Comparison of ENCODE assay signal across 7 mouse cellular contexts in genomic region chr12:55387788-55388465, GRCm38 (mm10). TPM values are rescaled to one million over a fixed set of nuclear protein-coding genes. Genes with fewer than 3 reads are reported as not detected.
DNase-seq lines count a peak whose midpoint lies in the region; ATAC-seq and TF ChIP-seq lines count a peak whose summit lies in the region.

No protein-coding gene starts in this region.

- WGBS in kidney, embryonic 14.5 days = 41% methylated on average over 11 of the region's 11 CpGs
- WGBS in stomach, embryonic 16.5 days = 50% methylated on average over 11 of the region's 11 CpGs
- WGBS in forebrain, embryonic 12.5 days = 76% methylated on average over 11 of the region's 11 CpGs

- H3K4me1 ChIP-seq in kidney, embryonic 14.5 days (ENCODE audit: control insufficient read depth, insufficient read depth, low read length) = peaks cover 7% of the 10 kb centered on the region; the same call in 1 of the 2 replicates
- peaks cover 71% of the 10 kb centered on the region for H3K4me1 ChIP-seq in G1E (ENCODE audit: insufficient read depth, low read depth, low read length)
- peaks cover 19% of the 10 kb centered on the region for H3K4me1 ChIP-seq in brown adipose tissue, adult 24 weeks (ENCODE audit: control insufficient read depth, insufficient read depth, insufficient read length, low read length)
- 0 out of 2 replicates have a peak, but pooled peaks cover 9% of the 10 kb centered on the region for H3K4me1 ChIP-seq in stomach, embryonic 16.5 days (ENCODE audit: control insufficient read depth, insufficient read depth, low read length)
- H3K4me1 ChIP-seq in forebrain, embryonic 12.5 days = peaks cover 12% of the 10 kb centered on the region

- ATAC-seq in kidney, embryonic 14.5 days (ENCODE audit: low FRiP score, low TSS enrichment) = peak; percentile 78
- no peak for ATAC-seq in G1E (ENCODE audit: extremely low read depth, insufficient number of reproducible peaks, low FRiP score, poor library complexity, severe bottlenecking)
- no peak for ATAC-seq in stomach, embryonic 16.5 days (ENCODE audit: insufficient read depth, low FRiP score)
- no peak for ATAC-seq in forebrain, embryonic 12.5 days (ENCODE audit: low FRiP score)

- H3K4me3 ChIP-seq in kidney, embryonic 14.5 days (ENCODE audit: low read length) = no peak overlapping the region
- peak overlapping the region; percentile 36; the same call in 1 of the 2 replicates for H3K4me3 ChIP-seq in G1E (ENCODE audit: low read depth, low read length)
- H3K4me3 ChIP-seq in brown adipose tissue, adult 24 weeks (ENCODE audit: insufficient read depth, low read depth, low read length) = no peak overlapping the region
- no peak overlapping the region for H3K4me3 ChIP-seq in stomach, embryonic 16.5 days (replicated peaks; ENCODE audit: low read length)
- no peak overlapping the region for H3K4me3 ChIP-seq in forebrain, embryonic 12.5 days (replicated peaks)

- H3K9me3 ChIP-seq in kidney, embryonic 14.5 days (ENCODE audit: control insufficient read depth, low read length) = no peaks in the 10 kb centered on the region
- H3K9me3 ChIP-seq in G1E (replicated peaks) = no peaks in the 10 kb centered on the region
- no peaks in the 10 kb centered on the region for H3K9me3 ChIP-seq in stomach, embryonic 16.5 days (replicated peaks; ENCODE audit: control insufficient read depth, low read length)
- no peaks in the 10 kb centered on the region for H3K9me3 ChIP-seq in forebrain, embryonic 12.5 days

- H3K27ac ChIP-seq in kidney, embryonic 14.5 days (ENCODE audit: low read depth, low read length) = no peak overlapping the region
- peak overlapping the region; percentile 51 for H3K27ac ChIP-seq in brown adipose tissue, adult 24 weeks (replicated peaks; ENCODE audit: low read depth, low read length)
- H3K27ac ChIP-seq in stomach, embryonic 16.5 days (ENCODE audit: low read length) = peak overlapping the region; percentile 29; the same call in 1 of the 2 replicates
- no peak overlapping the region for H3K27ac ChIP-seq in forebrain, embryonic 12.5 days

- TF ChIP-seq CTCF in G1E (IDR thresholded peaks at IDR 0.05; ENCODE audit: low read depth, low read length) = no peak

- no peaks in the 10 kb centered on the region for H3K36me3 ChIP-seq in kidney, embryonic 14.5 days (ENCODE audit: control insufficient read depth, insufficient read depth, low read length)
- H3K36me3 ChIP-seq in G1E (replicated peaks) = peaks cover 24% of the 10 kb centered on the region
- H3K36me3 ChIP-seq in stomach, embryonic 16.5 days (ENCODE audit: control insufficient read depth, insufficient read depth, low read length) = no peaks in the 10 kb centered on the region
- H3K36me3 ChIP-seq in forebrain, embryonic 12.5 days (replicated peaks) = no peaks in the 10 kb centered on the region

- H3K27me3 ChIP-seq in kidney, embryonic 14.5 days (ENCODE audit: control insufficient read depth, insufficient read depth, low read length) = no peaks in the 10 kb centered on the region
- H3K27me3 ChIP-seq in G1E (ENCODE audit: insufficient read depth, low read length) = no peaks in the 10 kb centered on the region
- H3K27me3 ChIP-seq in stomach, embryonic 16.5 days (ENCODE audit: control insufficient read depth, insufficient read depth, low read length) = no peaks in the 10 kb centered on the region
- H3K27me3 ChIP-seq in forebrain, embryonic 12.5 days = no peaks in the 10 kb centered on the region

- no peak overlapping the region for H3K9ac ChIP-seq in kidney, embryonic 14.5 days (ENCODE audit: low read depth, low read length)
- no peak overlapping the region for H3K9ac ChIP-seq in stomach, embryonic 16.5 days (ENCODE audit: low read length)
- no peak overlapping the region for H3K9ac ChIP-seq in forebrain, embryonic 12.5 days

- DNase-seq in kidney, adult 11 months = no peak
- no peak for DNase-seq in G1E (ENCODE audit: low spot score)
- DNase-seq in layer of hippocampus, postnatal 14 days (ENCODE audit: low spot score in 2 of 2) = no peak

- no peak overlapping the region for H3K4me2 ChIP-seq in kidney, embryonic 14.5 days (replicated peaks; ENCODE audit: low read depth, low read length)
- no peak overlapping the region for H3K4me2 ChIP-seq in stomach, embryonic 16.5 days (ENCODE audit: low read depth, low read length)
- no peak overlapping the region for H3K4me2 ChIP-seq in forebrain, embryonic 12.5 days

RNA-seq across cellular contexts. Expression of gene Psma6, which starts 3.9 kb away (rescaled TPM):
- 473 and 512 TPM in 2 replicates for polyA plus RNA-seq in kidney, embryonic 14.5 days (2014; fragmentation: Nextera tagmentation; extraction: Ambion mirVana)
- total RNA-seq in G1E (2014; fragmentation: Nextera tagmentation) (174 and 191 TPM in 2 replicates), G1E (2017) (518 and 536 TPM in 2 replicates)
- polyA plus RNA-seq in G1E (2012) = 26.6 and 37.1 TPM in 2 replicates
- polyA plus RNA-seq in brown adipose tissue, adult 24 weeks (2012; ENCODE audit: insufficient read depth, insufficient read length, missing spikeins) = 251 and 340 TPM in 2 replicates
- 359 and 373 TPM in 2 replicates for polyA plus RNA-seq in stomach, embryonic 16.5 days (2015; fragmentation: Nextera tagmentation; extraction: Ambion mirVana)
- total RNA-seq in layer of hippocampus, postnatal 14 days (2021) = 100 to 1,000 TPM; 140 to 142 TPM
- 425 and 437 TPM in 2 replicates for polyA plus RNA-seq in forebrain, embryonic 12.5 days (2016; fragmentation: Nextera tagmentation; extraction: Ambion mirVana)

Comparison
In these comparisons a context has a peak if more than half of its experiments do, and no peak if none do; other contexts are left out.
1. H3K27ac ChIP-seq: peak in brown adipose tissue, adult 24 weeks (single experiment) and stomach, embryonic 16.5 days (single experiment); none in kidney, embryonic 14.5 days (single experiment) and forebrain, embryonic 12.5 days (single experiment).